Mouse (Mus musculus): ENCODE measurements around the gene Ptch1.

The Ptch1 gene

GRCm38 (mm10) chr13:63496646-63497582 lies 76.5 kb downstream of the Ptch1 start, which contains the start of gene Fancc:
Fancc (minus strand) TSS chr13:63497278.
- DNase-seq (ENCODE audit: low spot score): no peak

- DNase-seq (ENCODE audit: low spot score): no peak
Measured at GRCm38 (mm10) chr13:63487707-63488042, 85.7 kb downstream of the Ptch1 start.

DNA sequence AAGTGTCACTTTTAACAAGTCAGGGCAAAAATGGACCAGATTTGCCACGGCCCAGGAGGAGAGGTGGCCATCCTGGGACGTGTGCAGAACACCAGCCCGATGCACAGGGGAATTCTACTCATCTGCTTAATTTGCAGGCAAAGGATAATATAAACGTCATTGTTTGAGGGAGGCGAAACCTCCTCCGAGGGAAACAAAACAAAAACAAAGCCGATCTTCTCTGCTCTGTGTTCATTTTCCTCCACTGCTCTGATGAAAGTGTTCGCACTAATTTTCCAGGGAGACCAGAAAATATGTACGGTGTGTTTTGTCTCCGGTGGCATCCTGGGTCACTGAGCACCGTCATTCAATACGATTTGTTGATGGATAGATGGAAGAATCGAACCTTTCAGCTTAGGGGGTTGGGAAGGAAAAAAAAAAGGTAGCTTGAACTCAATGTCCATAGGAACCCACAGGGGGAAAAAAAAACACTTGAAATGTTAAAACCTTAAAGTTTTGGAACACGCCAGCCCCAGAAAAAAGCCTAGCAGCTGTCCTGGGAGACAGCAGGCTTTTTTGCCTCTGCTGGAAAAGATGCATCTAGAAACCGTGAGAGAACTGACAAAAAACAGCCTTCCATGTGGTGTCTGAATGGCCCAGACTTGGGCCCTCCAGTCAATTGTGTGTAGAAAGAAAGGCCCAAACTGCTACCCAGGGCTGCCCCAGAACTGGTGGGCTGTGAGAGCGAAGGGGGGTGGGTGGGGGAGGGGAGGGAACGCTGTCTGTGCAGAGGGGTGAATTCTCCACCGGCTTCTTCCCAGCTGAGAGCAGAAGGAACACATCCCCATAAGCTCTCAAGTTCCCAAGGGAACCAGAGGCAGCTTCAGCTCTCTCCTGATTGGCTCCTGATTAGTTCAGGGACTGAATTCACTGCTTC lies 86.3 kb downstream of the Ptch1 start:
- DNase-seq (ENCODE audit: low spot score): no peak

DNA sequence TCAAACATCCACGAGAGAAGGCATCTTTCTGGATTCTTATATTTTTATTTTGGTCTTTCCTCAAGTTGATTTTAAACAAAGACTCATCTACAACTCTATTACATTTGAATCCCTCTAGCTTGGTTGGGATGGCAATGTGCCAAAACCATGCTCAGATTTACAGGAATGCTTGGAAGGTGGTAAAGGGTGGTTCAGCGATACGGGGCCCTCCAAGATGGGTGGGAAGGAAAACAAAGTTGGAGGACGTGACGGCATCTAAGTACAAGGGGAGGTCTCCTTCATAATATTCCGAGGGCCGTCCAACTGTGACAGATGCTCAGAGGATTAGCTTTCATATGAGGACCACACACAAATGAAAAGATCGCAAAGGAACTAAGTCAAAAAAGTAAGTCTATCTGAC lies 98.0 kb downstream of the Ptch1 start:
- no peak for DNase-seq (ENCODE audit: low spot score)

Measured in urinary bladder, postnatal 10 days (tissue).